Mouse (Mus musculus) testis, adult 2 months (tissue): ENCODE measurements at regions not wholly inside any gene's neighbourhood (a gene's known extent, or its start where the extent isn't known, plus 50 kb on each side); places are given as distances from the start of the nearest gene placed in this dataset.

Experiments
- H3K27ac ChIP-seq: fragments of 200-500 bp; 2 replicates; pipeline ENCODE4 v1.5.1; 2012; ENCODE audit warnings: low read depth, low read length; ENCODE audit not compliant: control insufficient read depth, insufficient read depth
- H3K27me3 ChIP-seq: fragments of 200-500 bp; 2 replicates; pipeline ENCODE4 v1.6.1; 2012; ENCODE audit warnings: mild to moderate bottlenecking, low read length, moderate library complexity; ENCODE audit not compliant: control insufficient read depth, insufficient read depth
- H3K36me3 ChIP-seq: fragments of 200-500 bp; 2 replicates; pipeline ENCODE4 v1.6.1; 2012; ENCODE audit warnings: mild to moderate bottlenecking, low read length; ENCODE audit not compliant: control insufficient read depth, insufficient read depth
- H3K4me1 ChIP-seq: fragments of 200-500 bp; 2 replicates; pipeline ENCODE4 v1.6.1; 2012; ENCODE audit warnings: low read length; ENCODE audit not compliant: control insufficient read depth, insufficient read depth
- H3K4me3 ChIP-seq: fragments of 200-500 bp; 2 replicates; pipeline ENCODE4 v1.5.1; 2012; ENCODE audit warnings: low read depth, mild to moderate bottlenecking, low read length, moderate library complexity, mixed read lengths; ENCODE audit not compliant: control insufficient read depth
- CTCF ChIP-seq: fragments of 200-500 bp; IDR thresholded peaks from 2 replicates; pipeline ENCODE4 v1.5.1; 2012; ENCODE audit warnings: low read depth, mild to moderate bottlenecking, inconsistent platforms, low read length, moderate library complexity; ENCODE audit not compliant: control insufficient read depth, insufficient read depth, insufficient replicate concordance
- POLR2A ChIP-seq: fragments of 200-500 bp; IDR thresholded peaks from 2 replicates; pipeline ENCODE4 v1.6.1; 2012; ENCODE audit warnings: low read depth, mild to moderate bottlenecking, inconsistent platforms, low read length, moderate library complexity; ENCODE audit not compliant: control insufficient read depth

DNA sequence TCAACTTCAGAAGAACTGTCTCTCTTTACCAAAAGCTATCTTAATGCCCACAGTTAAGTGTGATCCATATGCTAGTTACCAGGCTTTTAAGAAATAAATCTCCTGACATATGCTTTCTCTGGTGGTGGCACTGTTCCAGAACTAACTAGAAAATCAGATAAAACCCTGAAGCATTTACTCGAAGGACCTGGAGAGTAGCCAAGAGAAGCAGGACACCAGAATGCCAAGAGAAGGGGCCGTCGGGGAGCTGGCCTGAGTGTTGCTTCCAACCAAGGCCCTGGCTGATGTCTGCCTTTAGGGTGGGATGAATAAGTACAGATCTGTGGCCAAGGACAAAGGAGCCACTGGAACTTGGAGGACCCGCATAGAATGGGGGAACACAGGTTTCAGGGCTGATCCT lies 305.9 kb downstream of the Agtpbp1 start:
- Histone ChIP-seq H3K36me3 (no peaks in the 10 kb centered on the region), H3K4me3 (no peak overlapping the region), H3K27ac (no peak overlapping the region), H3K27me3 (no peaks in the 10 kb centered on the region), H3K4me1 (no peaks in the 10 kb centered on the region; the same call in none of the 2 replicates)
- TF ChIP-seq POLR2A (no peak), CTCF (no peak)

DNA sequence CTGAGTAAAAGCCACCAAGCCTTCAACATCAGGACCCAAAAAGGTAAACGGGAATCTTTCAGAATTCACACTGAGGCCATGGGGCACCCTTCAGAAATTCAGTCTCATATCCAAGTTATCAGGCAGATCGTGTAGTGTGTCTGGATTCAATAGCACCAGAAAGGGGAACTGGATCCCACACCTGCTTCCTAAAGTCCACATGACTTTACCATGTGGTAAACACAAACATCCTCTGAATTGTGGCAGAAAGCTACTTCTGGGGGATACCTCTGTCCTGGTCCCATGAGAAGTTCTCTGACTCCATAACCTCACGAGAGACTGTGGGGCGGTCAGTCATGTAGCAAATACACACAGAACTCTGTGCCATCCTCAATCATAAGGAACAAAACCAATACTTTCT lies 313.4 kb downstream of the Agtpbp1 start:
- TF ChIP-seq CTCF (no peak), POLR2A (no peak)
- Histone ChIP-seq H3K27ac (no peak overlapping the region), H3K36me3 (no peaks in the 10 kb centered on the region), H3K4me1 (no peaks in the 10 kb centered on the region), H3K27me3 (no peaks in the 10 kb centered on the region), H3K4me3 (no peak overlapping the region)

DNA sequence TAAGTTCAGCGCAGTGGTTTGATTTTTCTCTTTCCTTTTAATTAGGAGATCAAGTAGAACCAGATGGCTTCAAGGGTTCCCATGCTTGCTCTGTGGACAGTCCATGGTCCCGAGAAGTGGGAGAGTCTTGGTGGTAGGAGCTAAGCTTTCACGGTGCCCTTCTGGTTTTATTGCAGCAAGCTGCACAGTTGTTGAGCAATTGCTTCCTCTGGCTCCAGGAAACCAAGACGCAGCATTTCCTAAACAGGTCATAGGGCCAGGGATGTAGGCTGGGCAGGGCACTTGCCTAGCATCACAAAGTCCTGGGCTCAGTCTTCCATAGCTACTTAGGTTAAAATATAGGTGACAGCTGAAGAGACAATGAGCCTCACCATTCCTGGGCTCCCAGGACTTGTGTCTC lies 318.2 kb downstream of the Agtpbp1 start:
- no peaks in the 10 kb centered on the region for H3K27me3 ChIP-seq
- no peaks in the 10 kb centered on the region for H3K4me1 ChIP-seq
- H3K4me3 ChIP-seq, result no peak overlapping the region
- no peak overlapping the region for H3K27ac ChIP-seq
- TF ChIP-seq POLR2A (no peak), CTCF (no peak)
- no peaks in the 10 kb centered on the region for H3K36me3 ChIP-seq

DNA sequence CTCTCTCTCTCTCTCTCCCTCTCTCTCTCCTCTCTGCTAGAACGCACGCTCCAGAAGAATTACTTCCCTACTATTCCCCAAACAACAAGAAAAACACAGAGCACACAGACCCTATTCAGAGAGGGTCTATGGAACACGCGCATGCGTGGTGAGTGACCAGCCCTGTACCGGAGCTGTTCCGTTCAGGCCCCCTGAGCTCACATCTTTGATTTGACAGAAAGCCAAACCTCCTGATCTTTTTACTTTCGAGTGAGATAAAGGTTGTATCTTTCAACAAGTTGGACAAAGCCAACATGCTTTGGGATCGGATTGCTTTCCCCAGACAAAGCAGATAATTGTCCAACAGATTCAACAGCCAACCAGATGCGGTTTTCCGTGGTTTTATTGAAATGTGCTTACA lies 320.9 kb downstream of the Agtpbp1 start:
- Histone ChIP-seq H3K36me3 (no peaks in the 10 kb centered on the region), H3K27ac (no peak overlapping the region), H3K4me1 (no peaks in the 10 kb centered on the region), H3K4me3 (no peak overlapping the region), H3K27me3 (no peaks in the 10 kb centered on the region)
- TF ChIP-seq POLR2A (no peak), CTCF (no peak)

DNA sequence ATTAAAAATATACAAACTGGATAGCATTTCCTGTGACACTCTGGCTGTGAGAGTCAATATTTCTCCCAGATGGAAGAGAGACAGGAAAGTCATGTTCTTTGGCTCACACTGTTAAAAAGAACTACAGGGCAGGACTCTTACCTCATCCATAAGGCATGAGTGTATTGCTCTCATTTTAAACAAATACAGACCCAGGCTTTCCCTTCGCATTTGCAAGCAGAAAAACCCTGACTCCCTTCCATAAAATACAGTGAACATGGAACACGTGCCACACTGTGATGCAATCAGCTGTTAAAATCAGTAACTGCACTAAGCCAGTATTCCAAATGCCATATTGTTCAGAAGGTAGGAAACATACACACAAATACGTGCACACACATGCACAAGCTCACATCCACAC lies 323.1 kb downstream of the Agtpbp1 start:
- H3K27me3 ChIP-seq, result no peaks in the 10 kb centered on the region
- no peaks in the 10 kb centered on the region for H3K4me1 ChIP-seq
- no peak overlapping the region for H3K27ac ChIP-seq
- H3K36me3 ChIP-seq, result no peaks in the 10 kb centered on the region
- no peak overlapping the region for H3K4me3 ChIP-seq
- no peak for TF ChIP-seq POLR2A
- TF ChIP-seq CTCF, result no peak

DNA sequence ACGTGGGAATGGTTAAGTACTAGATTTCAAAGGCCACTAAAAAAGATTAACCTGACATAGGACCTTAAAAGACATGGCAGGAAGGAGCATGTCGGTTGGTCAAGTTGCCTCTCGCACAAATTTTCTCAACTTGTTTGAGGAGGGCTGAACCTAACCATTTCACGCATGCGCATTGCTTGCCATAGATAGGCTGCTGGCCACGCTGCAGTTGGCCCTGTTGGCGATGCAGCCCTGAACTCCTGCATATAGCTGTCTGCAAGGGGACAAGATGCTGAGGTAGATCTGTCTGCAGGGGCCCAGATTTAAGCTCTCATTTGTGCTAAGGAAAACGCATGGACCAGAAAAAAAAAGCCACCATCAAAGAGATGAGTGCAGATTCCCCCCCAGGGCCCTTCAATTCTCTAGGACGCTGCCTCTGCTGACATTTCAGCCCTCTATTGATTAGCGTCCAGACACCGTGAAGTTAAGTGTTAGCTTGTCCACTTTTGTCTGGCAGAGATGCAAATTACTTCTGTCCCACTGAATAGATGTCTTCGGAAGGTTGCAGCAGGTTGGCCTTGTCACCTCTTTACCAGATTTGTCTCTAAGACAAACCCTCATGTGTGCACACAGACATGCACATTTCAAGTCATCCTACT lies 329.1 kb downstream of the Agtpbp1 start:
- H3K4me1 ChIP-seq, result no peaks in the 10 kb centered on the region
- no peak overlapping the region for H3K4me3 ChIP-seq
- no peak overlapping the region for H3K27ac ChIP-seq
- H3K36me3 ChIP-seq, result no peaks in the 10 kb centered on the region
- H3K27me3 ChIP-seq, result no peaks in the 10 kb centered on the region
- TF ChIP-seq POLR2A, result no peak
- TF ChIP-seq CTCF, result no peak

DNA sequence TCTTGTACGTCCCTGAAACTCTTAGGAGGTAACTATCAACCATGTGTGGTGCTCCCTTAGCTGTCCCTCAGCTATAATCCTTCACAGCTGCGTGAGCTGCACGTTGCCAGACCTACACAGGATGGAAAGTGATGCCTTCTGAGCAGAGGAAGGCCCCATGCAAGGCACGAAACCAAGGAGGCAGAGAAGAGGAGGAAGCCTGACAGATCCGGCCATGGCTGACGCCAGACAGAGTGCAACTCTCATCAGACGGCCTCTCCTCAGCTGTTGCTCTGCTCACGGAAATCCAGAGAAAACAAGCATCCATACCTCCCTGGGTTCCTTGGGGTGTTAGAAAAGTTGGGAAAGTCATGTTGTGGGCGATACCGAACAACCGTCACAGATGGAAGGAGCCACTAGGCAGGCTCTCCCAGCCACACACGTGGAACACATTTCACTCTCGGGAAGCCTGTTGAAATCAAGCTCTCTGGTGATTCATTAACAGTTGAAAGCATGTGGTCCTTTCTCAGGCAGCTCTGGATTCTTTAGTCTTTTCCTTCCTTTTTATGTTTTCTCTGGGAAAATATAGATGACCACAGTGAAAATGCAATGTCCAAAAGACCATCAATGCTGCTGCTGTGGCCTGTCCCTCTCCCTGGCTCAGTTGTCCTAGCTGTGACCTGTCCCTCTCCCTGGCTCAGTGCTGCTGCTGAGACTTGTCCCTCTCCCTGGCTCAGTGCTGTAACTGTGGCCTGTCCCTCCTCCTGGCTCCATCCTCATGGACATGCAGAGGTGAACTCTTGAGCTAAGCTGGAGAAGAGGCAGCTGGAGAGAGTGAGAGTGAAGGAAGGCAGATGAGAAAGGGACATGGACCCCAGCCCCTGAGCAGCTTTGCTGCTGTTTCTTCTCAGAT lies 331.1 kb downstream of the Agtpbp1 start:
- no peaks in the 10 kb centered on the region for H3K27me3 ChIP-seq
- no peaks in the 10 kb centered on the region for H3K4me1 ChIP-seq
- H3K4me3 ChIP-seq, result no peak overlapping the region
- no peak for TF ChIP-seq CTCF
- H3K27ac ChIP-seq, result no peak overlapping the region
- no peaks in the 10 kb centered on the region for H3K36me3 ChIP-seq
